Mouse (Mus musculus) gastrocnemius, postnatal 25 days (tissue): Measurements from ENCODE around the gene Pfas. TPM values are rescaled to one million over a fixed set of nuclear protein-coding genes. Genes with fewer than 3 reads are reported as not detected.
"Not testable (repeated sequence)": the region's sequence is repeated elsewhere in the genome, so short reads cannot be mapped to it uniquely, and the experiment has no call there.

Source experiments
- DNase-seq: peaks from one replicate; pipeline ENCODE4 v3.0.0; 2022
- microRNA-seq, 2 experiments: library from miRNA; unstranded; fragments of <30 nt; microRNA quantifications; one replicate each; pipeline ENCODE4 v1.2.0; 2021; ENCODE audit warnings: borderline replicate concordance in 2 of 2
- total RNA-seq, 2 experiments: library from RNA; stranded (reverse); gene quantifications; 1 replicate in 1 of 2; 2 replicates in 1 of 2; pipeline ENCODE4 v1.2.3; 2021

Gene Pfas
- total RNA-seq, 2 experiments from 2014 or later: 6.7 to 7.0 TPM

DNA sequence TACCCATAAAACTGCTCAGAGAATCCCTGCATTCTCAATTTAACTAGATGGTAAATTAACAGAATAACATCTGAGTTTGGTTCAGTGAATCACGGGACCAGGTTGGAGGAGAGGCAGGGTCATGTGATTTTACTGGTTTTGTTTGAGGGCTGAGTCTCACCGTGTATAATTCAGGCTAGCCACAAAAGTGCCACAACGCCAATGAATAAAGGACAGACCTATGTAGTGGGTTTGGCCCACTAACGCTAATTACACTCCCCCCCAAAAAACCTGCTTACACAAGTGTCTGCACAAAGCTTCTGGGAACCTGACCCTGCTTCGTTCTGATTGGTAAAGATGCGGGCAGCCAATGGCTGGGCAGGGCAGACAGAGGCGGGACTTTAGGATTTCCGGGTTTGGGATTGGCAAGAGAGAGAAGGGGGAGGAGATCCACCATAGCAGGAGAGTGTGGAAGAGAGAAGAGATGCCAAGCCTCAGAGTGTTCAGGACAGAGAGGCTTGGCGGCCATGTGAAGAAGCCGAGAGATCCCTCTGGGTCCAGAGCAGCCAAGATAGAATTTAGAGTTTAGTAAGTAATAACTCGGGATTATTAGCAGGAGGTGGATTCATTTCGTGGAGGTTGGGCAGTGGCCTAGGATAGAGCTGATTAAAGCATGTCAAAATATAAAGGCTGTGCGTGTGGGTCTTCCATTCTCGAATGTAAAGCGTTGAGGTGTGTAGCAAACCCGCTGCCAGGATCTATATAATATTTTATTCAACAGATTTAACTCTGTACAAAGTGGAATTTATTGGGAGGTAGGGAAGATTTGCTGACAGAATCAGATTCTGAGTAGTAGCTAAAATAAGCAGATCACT, 68.6 kb downstream of the Pfas start:
- DNase-seq: peak; percentile 89

GRCm38 (mm10) chr11:68936951-68937350, 71.3 kb downstream of the Pfas start:
- DNase-seq: not testable (repeated sequence)

Small RNA genes lying within 50 kb of the gene (microRNA-seq; reads per million reads assigned to microRNA genes)
- gene Mir3062: 0 to 1.5 reads per million in 2 experiments

Other genes with a start within 250 kb of the Pfas start
- 10 to 100 TPM; 69.4 to 71.0 TPM for gene Ndel1, start 136.6 kb downstream of the Pfas start, total RNA-seq
- not detected for gene Rnf222, start 119.9 kb downstream of the Pfas start, total RNA-seq
- 100 to 1,000 TPM; 573 to 637 TPM for gene Rpl26, start 106.9 kb downstream of the Pfas start, total RNA-seq
- gene Odf4, start 81.4 kb downstream of the Pfas start, total RNA-seq: not detected
- 1 to 10 TPM; 8.4 to 9.6 TPM for gene Arhgef15, start 51.0 kb downstream of the Pfas start, total RNA-seq
- gene Slc25a35, start 40.3 kb downstream of the Pfas start, total RNA-seq: 1 to 10 TPM; 3.8 to 4.6 TPM
- 10 to 100 TPM; 59.6 to 60.4 TPM for gene Rangrf, start 33.3 kb downstream of the Pfas start, total RNA-seq
- gene Ctc1, start 7.5 kb upstream of the Pfas start, total RNA-seq: 10 to 100 TPM in 1 of 2 experiments, 1 to 10 TPM in 1; 8.9 to 10.9 TPM
- gene Aurkb, start 37.2 kb upstream of the Pfas start, total RNA-seq: under 1 TPM; 0.54 to 0.88 TPM
- gene Borcs6, start 51.3 kb upstream of the Pfas start, total RNA-seq: 10 to 100 TPM; 15.5 to 15.9 TPM
- gene Tmem107, start 62.3 kb upstream of the Pfas start, total RNA-seq: 1 to 10 TPM; 3.9 to 4.1 TPM
- 10 to 100 TPM; 34.9 to 35.2 TPM for gene Vamp2, start 80.0 kb upstream of the Pfas start, total RNA-seq
- 10 to 100 TPM; 21.0 to 50.8 TPM for gene Per1, start 86.8 kb upstream of the Pfas start, total RNA-seq
- gene Hes7, start 111.9 kb upstream of the Pfas start, total RNA-seq: not detected
- under 1 TPM in 1 of 2 experiments, not detected in 1; 0.21 TPM for gene 9130213A22Rik, start 114.1 kb upstream of the Pfas start, total RNA-seq
- not detected for gene Aloxe3, start 117.4 kb upstream of the Pfas start, total RNA-seq
- gene Alox12b, start 148.5 kb upstream of the Pfas start, total RNA-seq: under 1 TPM in 1 of 2 experiments, not detected in 1; 0.18 TPM
- gene Alox8, start 189.4 kb upstream of the Pfas start, total RNA-seq: not detected
- not detected for gene Gucy2e, start 228.6 kb upstream of the Pfas start, total RNA-seq